Comparison of ENCODE assay signal across 16 mouse cellular contexts in the genomic region with DNA sequence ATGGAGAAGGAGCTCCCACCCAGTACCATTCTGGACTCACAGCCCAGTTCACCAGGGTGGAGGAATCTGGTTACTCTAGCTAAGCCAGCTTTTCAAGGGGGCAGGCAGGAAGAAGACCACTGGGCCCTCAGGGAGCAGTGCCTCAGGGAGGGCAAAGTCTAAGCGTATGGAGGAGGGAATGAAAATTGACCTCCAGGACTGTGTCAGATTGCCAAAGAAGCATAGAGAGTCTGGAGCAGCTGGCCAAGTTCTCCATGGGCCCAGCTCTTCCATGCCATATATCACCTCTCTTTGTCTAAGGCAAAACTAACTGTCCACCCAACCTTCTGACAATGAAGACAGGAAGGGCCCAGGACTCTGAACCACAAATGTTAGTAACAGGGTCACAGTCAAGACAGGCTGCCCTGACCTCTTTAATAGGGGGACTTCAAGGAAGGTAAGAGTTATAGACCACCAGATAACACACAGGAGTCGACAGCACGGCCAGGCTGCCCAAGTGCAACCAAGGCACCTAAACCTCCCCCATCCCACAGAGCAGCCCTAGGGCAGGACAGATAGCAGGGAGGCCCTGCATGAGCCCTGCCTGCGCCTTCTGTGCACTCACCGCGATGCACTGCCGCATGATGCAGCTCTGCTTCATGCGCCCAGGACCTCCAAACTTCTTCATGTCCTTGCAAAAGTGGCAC. TPM values are rescaled to one million over a fixed set of nuclear protein-coding genes. Genes with fewer than 3 reads are reported as not detected.
A peak's percentile ranks its signal among the peaks of the same experiment; 100 is the strongest.
DNase-seq lines count a peak whose midpoint lies in the region; ATAC-seq and TF ChIP-seq lines count a peak whose summit lies in the region.
"Had no signal": no experiment of that assay in that cellular context is flagged by ENCODE, and none has a peak within 500 bp of the region (broad histone marks: within the 10 kb centered on the region; RNA-seq: fewer than 3 reads in every experiment).

No protein-coding gene starts in this region.

- no peak for TF ChIP-seq POLR2A in cerebellum, adult 2 months (IDR thresholded peaks at IDR 0.05; ENCODE audit: borderline replicate concordance, insufficient read depth, low read length)

- ATAC-seq in kidney, embryonic 15.5 days (replicated peaks; ENCODE audit: low FRiP score): peak; percentile 43
- ATAC-seq: CD4-positive, CD25-positive, alpha-beta regulatory T cell, adult 4 months; forebrain, embryonic 16.5 days; midbrain, embryonic 15.5 days had no signal

- H3K27me3 ChIP-seq in cerebellum, adult 2 months (ENCODE audit: control insufficient read depth, insufficient read depth, low read length): no peaks in the 10 kb centered on the region
- no peaks in the 10 kb centered on the region for H3K27me3 ChIP-seq in kidney, embryonic 15.5 days
- H3K27me3 ChIP-seq: hindbrain, embryonic 15.5 days; midbrain, embryonic 15.5 days had no signal

- H3K4me1 ChIP-seq in cerebellum, adult 2 months (ENCODE audit: control insufficient read depth, insufficient read depth, low read length): peaks cover 24% of the 10 kb centered on the region
- peaks cover 57% of the 10 kb centered on the region for H3K4me1 ChIP-seq in kidney, embryonic 15.5 days

- no peak overlapping the region for H3K9ac ChIP-seq in kidney, embryonic 15.5 days
- H3K9ac ChIP-seq: hindbrain, embryonic 15.5 days; lung, embryonic 14.5 days; midbrain, embryonic 15.5 days had no signal

- peak overlapping the region; percentile 16 for H3K27ac ChIP-seq in cerebellum, adult 2 months (ENCODE audit: insufficient read depth, low read length)
- H3K27ac ChIP-seq in kidney, embryonic 15.5 days: peak overlapping the region; percentile 63
- H3K27ac ChIP-seq: hindbrain, embryonic 15.5 days; midbrain, embryonic 15.5 days had no signal

- no peak overlapping the region for H3K4me3 ChIP-seq in cerebellum, adult 2 months (replicated peaks; ENCODE audit: insufficient read depth, low read depth, low read length)
- H3K4me3 ChIP-seq in kidney, embryonic 15.5 days (replicated peaks): no peak overlapping the region
- H3K4me3 ChIP-seq: hindbrain, embryonic 15.5 days; midbrain, embryonic 15.5 days had no signal

- peaks cover 7% of the 10 kb centered on the region for H3K36me3 ChIP-seq in kidney, embryonic 15.5 days
- H3K36me3 ChIP-seq: hindbrain, embryonic 15.5 days had no signal

- no peak overlapping the region for H3K4me2 ChIP-seq in kidney, embryonic 15.5 days
- H3K4me2 ChIP-seq: hindbrain, embryonic 15.5 days; lung, embryonic 14.5 days; midbrain, embryonic 15.5 days had no signal

- whole genome bisulfite sequencing in cerebellum, adult 2 months: 49% methylated on average over 8 of the region's 8 CpGs
- WGBS in kidney, embryonic 15.5 days: 42% methylated on average over 8 of the region's 8 CpGs

- no peaks in the 10 kb centered on the region for H3K9me3 ChIP-seq in kidney, embryonic 15.5 days (replicated peaks)
- H3K9me3 ChIP-seq: hindbrain, embryonic 15.5 days; midbrain, embryonic 15.5 days had no signal

- DNase-seq in cerebellum, adult 2 months: no peak
- DNase-seq in cerebellum, adult 11 months: no peak
- peak; percentile 40 to 44 for DNase-seq in kidney, adult 8-10 months
- no peak for DNase-seq in kidney, adult 18-20 months
- no peak for DNase-seq in lung, postnatal 10 days
- no peak for DNase-seq in retina, postnatal 1 day
- DNase-seq in lung, postnatal 25 days (ENCODE audit: low spot score): no peak
- DNase-seq: heart, adult 18-20 months; lung, embryonic 14.5 days; spleen, adult 18-20 months; thymus, adult 2 months had no signal

- TF ChIP-seq CTCF in cerebellum, adult 2 months (IDR thresholded peaks at IDR 0.05; ENCODE audit: borderline replicate concordance, insufficient read depth, low read depth, low read length): no peak

RNA-seq across cellular contexts. Expression of a gene that starts 38.2 kb away (rescaled TPM):
- polyA plus RNA-seq in cerebellum, adult 2 months (2012; rRNA removed): 44.8 and 45.6 TPM in 2 replicates
- polyA plus RNA-seq in kidney, embryonic 15.5 days (2015; fragmentation: Nextera tagmentation; extraction: Ambion mirVana): 32.3 and 34.2 TPM in 2 replicates

Comparison
In these comparisons a context has a peak if more than half of its experiments do, and no peak if none do; other contexts are left out.
1. DNase-seq: peak in kidney, adult 8-10 months (2 of 2); none in cerebellum, adult 2 months (0 of 2), cerebellum, adult 11 months (single experiment), kidney, adult 18-20 months (single experiment), lung, postnatal 10 days (single experiment), retina, postnatal 1 day (single experiment) and lung, postnatal 25 days (single experiment).